Mouse (Mus musculus) embryonic facial prominence, embryonic 13.5 days (tissue): ENCODE results near the gene Snapin. TPM values are rescaled to one million over a fixed set of nuclear protein-coding genes. Genes with fewer than 3 reads are reported as not detected.

Source experiments
- ATAC-seq: fragments of 200-750 bp; cut with Nextera tagmentation; 2 replicates; pipeline ENCODE4 v1.8.0; 2017; ENCODE audit warnings: low read depth; ENCODE audit not compliant: insufficient number of reproducible peaks, insufficient read depth, low FRiP score, low TSS enrichment
- H3K27ac ChIP-seq: fragments of 300-500 bp; sonication (generic); 2 replicates; pipeline ENCODE4 v1.5.1; 2015; ENCODE audit warnings: moderate library complexity, mild to moderate bottlenecking, inconsistent platforms
- H3K27me3 ChIP-seq: fragments of 300-500 bp; sonication (generic); 2 replicates; pipeline ENCODE4 v1.6.1; 2015; ENCODE audit warnings: mild to moderate bottlenecking, inconsistent platforms
- H3K36me3 ChIP-seq: fragments of 300-500 bp; sonication (generic); 2 replicates; pipeline ENCODE4 v1.6.1; 2015; ENCODE audit warnings: mild to moderate bottlenecking, inconsistent platforms
- H3K4me1 ChIP-seq: fragments of 300-500 bp; sonication (generic); 2 replicates; pipeline ENCODE4 v1.6.1; 2015; ENCODE audit warnings: inconsistent platforms
- H3K4me2 ChIP-seq: fragments of 300-500 bp; sonication (generic); 2 replicates; pipeline ENCODE4 v1.6.1; 2015; ENCODE audit warnings: moderate library complexity, mild to moderate bottlenecking, inconsistent platforms
- H3K4me3 ChIP-seq: fragments of 300-500 bp; sonication (generic); 2 replicates; pipeline ENCODE4 v1.5.1; 2015; ENCODE audit warnings: mild to moderate bottlenecking, inconsistent platforms
- H3K9ac ChIP-seq: fragments of 300-500 bp; sonication (generic); 2 replicates; pipeline ENCODE4 v1.6.1; 2015; ENCODE audit warnings: mild to moderate bottlenecking, inconsistent platforms
- H3K9me3 ChIP-seq: fragments of 300-500 bp; sonication (generic); 2 replicates; pipeline ENCODE4 v1.6.1; 2016; ENCODE audit warnings: inconsistent platforms
- WGBS: fragments of 180-500 bp; shearing (Covaris S2); methylation state at CpG from one replicate; pipeline ENCODE4 v1.1.7; 2015; ENCODE audit warnings: mixed read lengths; 5-methylcytosine and 5-hydroxymethylcytosine counted together
- polyA plus RNA-seq: library from polyadenylated mRNA; unstranded; fragments of >200 nt; fragmentation: Nextera tagmentation; extraction: Ambion mirVana; gene quantifications from 2 replicates; pipeline ENCODE4 v1.2.1, GENCODE M21; 2015

Snapin gene
- polyA plus RNA-seq, 1 experiment from 2014 or later: 85.5 TPM

GRCm38 (mm10) chr3:90466311-90466766 is 24.5 kb downstream of the Snapin start:
- no peak for ATAC-seq
- Histone ChIP-seq H3K9me3 (no peaks in the 10 kb centered on the region), H3K27ac (no peak overlapping the region), H3K4me1 (peaks cover 17% of the 10 kb centered on the region), H3K9ac (peak overlapping the region; percentile 70), H3K27me3 (peaks cover 50% of the 10 kb centered on the region), H3K4me2 (peak overlapping the region; percentile 97), H3K36me3 (no peaks in the 10 kb centered on the region), H3K4me3 (peak overlapping the region; percentile 57)
- under 1% methylated on average over 15 of the region's 15 CpGs for WGBS

- WGBS: 1% methylated on average over 28 of the region's 49 CpGs
- peaks cover 17% of the 10 kb centered on the region for H3K4me1 ChIP-seq
- H3K4me3 ChIP-seq: peak within 1 kb of the TSS; percentile 57
- no peak for ATAC-seq
- H3K27me3 ChIP-seq: peaks cover 56% of the 10 kb centered on the region
- no peaks in the 10 kb centered on the region for H3K9me3 ChIP-seq
- peak within 1 kb of the TSS; percentile 97 for H3K4me2 ChIP-seq
- H3K27ac ChIP-seq: no peak within 1 kb of the TSS
- peak within 1 kb of the TSS; percentile 70 for H3K9ac ChIP-seq
- no peaks in the 10 kb centered on the region for H3K36me3 ChIP-seq
Observed at GRCm38 (mm10) chr3:90465686-90466310, 25.0 kb downstream of the Snapin start, which contains the start of gene Npr1. Gene Npr1 (minus strand): TSS chr3:90465866.

- ATAC-seq: no peak
- 2% methylated on average over 75 of the region's 75 CpGs for WGBS
- H3K27me3 ChIP-seq: peaks cover 58% of the 10 kb centered on the region
Observed at GRCm38 (mm10) chr3:90465081-90465685, 25.6 kb downstream of the Snapin start.

GRCm38 (mm10) chr3:90464552-90465080 is 26.2 kb downstream of the Snapin start:
- H3K27ac ChIP-seq: no peak overlapping the region
- peak overlapping the region; percentile 70 for H3K9ac ChIP-seq
- no peaks in the 10 kb centered on the region for H3K36me3 ChIP-seq
- H3K4me1 ChIP-seq: peaks cover 17% of the 10 kb centered on the region
- H3K27me3 ChIP-seq: peaks cover 58% of the 10 kb centered on the region
- peak overlapping the region; percentile 57 for H3K4me3 ChIP-seq
- ATAC-seq: no peak
- WGBS: 10% methylated on average over 37 of the region's 37 CpGs
- peak overlapping the region; percentile 97 for H3K4me2 ChIP-seq
- H3K9me3 ChIP-seq: no peaks in the 10 kb centered on the region

More at GRCm38 (mm10) chr3:90465081-90465685, 25.6 kb downstream of the Snapin start:
- Histone ChIP-seq H3K9ac (peak overlapping the region; percentile 70), H3K36me3 (no peaks in the 10 kb centered on the region), H3K4me2 (peak overlapping the region; percentile 97), H3K27ac (no peak overlapping the region), H3K9me3 (no peaks in the 10 kb centered on the region), H3K4me1 (peaks cover 17% of the 10 kb centered on the region), H3K4me3 (peak overlapping the region; percentile 57)

- no peak for ATAC-seq
- 0 out of 2 replicates have a peak overlapping the region, but pooled peaks have one; percentile 21 for H3K9ac ChIP-seq
- 33% methylated on average over 7 of the region's 7 CpGs for WGBS
- no peaks in the 10 kb centered on the region for H3K9me3 ChIP-seq
- H3K36me3 ChIP-seq: no peaks in the 10 kb centered on the region
- H3K27ac ChIP-seq: no peak overlapping the region
- H3K4me2 ChIP-seq: no peak overlapping the region
- peaks cover 17% of the 10 kb centered on the region for H3K4me1 ChIP-seq
- H3K4me3 ChIP-seq: no peak overlapping the region
- peaks cover 58% of the 10 kb centered on the region for H3K27me3 ChIP-seq
Observed at GRCm38 (mm10) chr3:90462579-90462978, 28.3 kb downstream of the Snapin start.

GRCm38 (mm10) chr3:90461935-90462334 is 28.9 kb downstream of the Snapin start:
- no peak for ATAC-seq
- H3K27me3 ChIP-seq: peaks cover 58% of the 10 kb centered on the region
- no peak overlapping the region for H3K9ac ChIP-seq
- peaks cover 17% of the 10 kb centered on the region for H3K4me1 ChIP-seq
- H3K4me3 ChIP-seq: no peak overlapping the region
- no peaks in the 10 kb centered on the region for H3K36me3 ChIP-seq
- no peak overlapping the region for H3K27ac ChIP-seq
- H3K4me2 ChIP-seq: no peak overlapping the region
- 85% methylated on average over 3 of the region's 3 CpGs for WGBS
- H3K9me3 ChIP-seq: no peaks in the 10 kb centered on the region

GRCm38 (mm10) chr3:90460315-90460714 is 30.5 kb downstream of the Snapin start:
- Histone ChIP-seq H3K4me3 (no peak overlapping the region), H3K27ac (no peak overlapping the region), H3K9me3 (no peaks in the 10 kb centered on the region), H3K27me3 (peaks cover 47% of the 10 kb centered on the region), H3K4me1 (peaks cover 9% of the 10 kb centered on the region), H3K9ac (no peak overlapping the region), H3K36me3 (no peaks in the 10 kb centered on the region), H3K4me2 (no peak overlapping the region)
- ATAC-seq: no peak
- 61% methylated on average over 5 of the region's 5 CpGs for WGBS

- Histone ChIP-seq H3K9ac (no peak overlapping the region), H3K36me3 (no peaks in the 10 kb centered on the region), H3K4me1 (peaks cover 3% of the 10 kb centered on the region; the same call in 1 of the 2 replicates), H3K4me3 (no peak overlapping the region), H3K4me2 (no peak overlapping the region), H3K27me3 (peaks cover 41% of the 10 kb centered on the region), H3K27ac (no peak overlapping the region), H3K9me3 (no peaks in the 10 kb centered on the region)
- WGBS: 75% methylated on average over 9 of the region's 9 CpGs
- ATAC-seq: no peak
Observed at GRCm38 (mm10) chr3:90459727-90460126, 31.1 kb downstream of the Snapin start.

- H3K27me3 ChIP-seq: no peaks in the 10 kb centered on the region
- H3K9ac ChIP-seq: no peak overlapping the region
- no peaks in the 10 kb centered on the region for H3K4me1 ChIP-seq
- ATAC-seq: no peak
- no peak overlapping the region for H3K4me3 ChIP-seq
- no peak overlapping the region for H3K27ac ChIP-seq
- H3K36me3 ChIP-seq: no peaks in the 10 kb centered on the region
- WGBS: 90% methylated on average over 14 of the region's 14 CpGs
- H3K9me3 ChIP-seq: no peaks in the 10 kb centered on the region
- H3K4me2 ChIP-seq: no peak overlapping the region
Observed at GRCm38 (mm10) chr3:90454931-90455330, 35.9 kb downstream of the Snapin start.

GRCm38 (mm10) chr3:90451396-90452095 is 39.3 kb downstream of the Snapin start:
- Histone ChIP-seq H3K9ac (0 out of 2 replicates have a peak overlapping the region, but pooled peaks have one; percentile 2), H3K36me3 (no peaks in the 10 kb centered on the region), H3K27ac (no peak overlapping the region), H3K4me2 (peak overlapping the region; percentile 30), H3K4me3 (0 out of 2 replicates have a peak overlapping the region, but pooled peaks have one; percentile 1), H3K27me3 (no peaks in the 10 kb centered on the region), H3K4me1 (peaks cover 6% of the 10 kb centered on the region; the same call in 1 of the 2 replicates), H3K9me3 (no peaks in the 10 kb centered on the region)
- ATAC-seq: no peak
- 50% methylated on average over 10 of the region's 10 CpGs for WGBS

- no peak for ATAC-seq
- Histone ChIP-seq H3K36me3 (no peaks in the 10 kb centered on the region), H3K9me3 (no peaks in the 10 kb centered on the region), H3K27ac (no peak overlapping the region), H3K4me2 (peak overlapping the region; percentile 30), H3K4me3 (peak overlapping the region; percentile 1; the same call in 1 of the 2 replicates), H3K4me1 (peaks cover 7% of the 10 kb centered on the region), H3K9ac (0 out of 2 replicates have a peak overlapping the region, but pooled peaks have one; percentile 2), H3K27me3 (no peaks in the 10 kb centered on the region)
- WGBS: 31% methylated on average over 12 of the region's 12 CpGs
Observed at GRCm38 (mm10) chr3:90450874-90451273, 40.0 kb downstream of the Snapin start.
